13 mouse cellular contexts compared by ENCODE assay signal in the genomic region with DNA sequence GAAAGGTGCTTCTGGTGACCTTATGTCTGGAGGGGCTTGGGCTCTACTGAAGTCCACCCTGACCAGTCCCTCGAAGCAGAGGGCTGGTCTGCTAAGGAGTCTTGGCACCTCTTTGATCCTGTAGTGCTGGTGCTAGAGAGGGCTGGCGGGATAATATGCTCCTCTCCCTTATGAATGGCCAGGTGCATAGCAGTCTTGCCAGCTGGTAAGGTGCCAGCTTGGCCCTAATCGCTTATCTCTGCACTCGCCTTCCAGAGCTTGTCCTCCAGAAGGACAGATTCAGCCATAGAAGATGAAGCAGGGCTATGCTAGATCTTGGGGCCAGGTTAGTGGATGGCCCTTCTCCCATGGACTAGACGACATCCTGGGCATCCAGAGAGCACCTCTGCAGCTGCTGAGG.
DNase-seq lines count a peak whose midpoint lies in the region; ATAC-seq lines count a peak whose summit lies in the region.
"Had no signal": no experiment of that assay in that cellular context is flagged by ENCODE, and none has a peak within 500 bp of the region (broad histone marks: within the 10 kb centered on the region; RNA-seq: fewer than 3 reads in every experiment).

No protein-coding gene starts in this region.

- no peak for ATAC-seq in hindbrain, embryonic 14.5 days (ENCODE audit: low FRiP score)
- no peak for ATAC-seq in neural tube, embryonic 15.5 days (ENCODE audit: low FRiP score)

- peak overlapping the region; percentile 2; the same call in 1 of the 2 replicates for H3K27ac ChIP-seq in hindbrain, embryonic 14.5 days
- H3K27ac ChIP-seq in neural tube, embryonic 15.5 days (replicated peaks) = peak overlapping the region; percentile 28; the same call in 1 of the 2 replicates
- H3K27ac ChIP-seq: liver, embryonic 14.5 days had no signal

- no peaks in the 10 kb centered on the region for H3K36me3 ChIP-seq in hindbrain, embryonic 14.5 days (replicated peaks; ENCODE audit: control insufficient read depth, insufficient read depth)
- H3K36me3 ChIP-seq in neural tube, embryonic 15.5 days = no peaks in the 10 kb centered on the region

- DNase-seq in urinary bladder, postnatal 14 days (ENCODE audit: low spot score) = peak; percentile 30
- no peak for DNase-seq in urinary bladder, adult 18-20 months (ENCODE audit: low spot score in 2 of 2)
- DNase-seq in cerebellum, postnatal 36 days = peak; percentile 74 to 76
- no peak for DNase-seq in hindbrain, embryonic 14.5 days (ENCODE audit: low spot score)
- no peak for DNase-seq in urinary bladder, adult 2 months (ENCODE audit: low spot score)
- no peak for DNase-seq in left cerebral cortex, postnatal 25 days (ENCODE audit: low spot score in 2 of 2)
- no peak for DNase-seq in left cerebral cortex, postnatal 36 days (ENCODE audit: low spot score in 2 of 2)
- DNase-seq: gastrocnemius, postnatal 14 days; heart, postnatal 36 days; kidney, postnatal 4 days; thymus, postnatal 14 days had no signal

- H3K9me3 ChIP-seq in hindbrain, embryonic 14.5 days (ENCODE audit: control insufficient read depth, low read length) = no peaks in the 10 kb centered on the region
- H3K9me3 ChIP-seq in neural tube, embryonic 15.5 days (replicated peaks) = no peaks in the 10 kb centered on the region

- no peak overlapping the region for H3K4me3 ChIP-seq in hindbrain, embryonic 14.5 days (replicated peaks; ENCODE audit: low read length)
- H3K4me3 ChIP-seq in neural tube, embryonic 15.5 days (replicated peaks) = no peak overlapping the region

- H3K27me3 ChIP-seq in hindbrain, embryonic 14.5 days (ENCODE audit: control insufficient read depth, insufficient read depth, low read length) = peaks cover 11% of the 10 kb centered on the region; the same call in 1 of the 2 replicates
- peaks cover 24% of the 10 kb centered on the region; the same call in 1 of the 2 replicates for H3K27me3 ChIP-seq in neural tube, embryonic 15.5 days (replicated peaks)

- H3K9ac ChIP-seq in hindbrain, embryonic 14.5 days = peak overlapping the region; percentile 14; the same call in 1 of the 2 replicates
- H3K9ac ChIP-seq in neural tube, embryonic 15.5 days (replicated peaks) = no peak overlapping the region
- H3K9ac ChIP-seq: liver, embryonic 14.5 days had no signal

- intact Hi-C loops in left cerebral cortex, postnatal 25 days (cut with DNase I) = no loop called here
- intact Hi-C loops in left cerebral cortex, postnatal 36 days (cut with DNase I) = loop anchor here (5.0 kb wide), 1 partner anchor 34 kb away; no protein-coding TSS in a partner anchor

- WGBS in hindbrain, embryonic 14.5 days = 51% methylated on average over 5 of the region's 5 CpGs
- WGBS in neural tube, embryonic 15.5 days = 59% methylated on average over 5 of the region's 5 CpGs

- H3K4me1 ChIP-seq in hindbrain, embryonic 14.5 days (replicated peaks; ENCODE audit: control insufficient read depth, insufficient read depth, low read length) = peaks cover 93% of the 10 kb centered on the region
- H3K4me1 ChIP-seq in neural tube, embryonic 15.5 days = peaks cover 94% of the 10 kb centered on the region

- no peak overlapping the region for H3K4me2 ChIP-seq in hindbrain, embryonic 14.5 days (replicated peaks)
- H3K4me2 ChIP-seq in neural tube, embryonic 15.5 days = no peak overlapping the region

Comparison
In these comparisons a context has a peak if more than half of its experiments do, and no peak if none do; other contexts are left out.
1. DNase-seq: peak in urinary bladder, postnatal 14 days (single experiment) and cerebellum, postnatal 36 days (2 of 2); none in urinary bladder, adult 18-20 months (0 of 2), hindbrain, embryonic 14.5 days (single experiment), urinary bladder, adult 2 months (single experiment), left cerebral cortex, postnatal 25 days (0 of 2) and left cerebral cortex, postnatal 36 days (0 of 2).